Mouse (Mus musculus) limb, embryonic 11.5 days (tissue): ENCODE results near the gene Gm9732. TPM values are rescaled to one million over a fixed set of nuclear protein-coding genes. Genes with fewer than 3 reads are reported as not detected.
"Not testable (repeated sequence)": the region's sequence is repeated elsewhere in the genome, so short reads cannot be mapped to it uniquely, and the experiment has no call there.

Source experiments
- ATAC-seq: fragments of 200-750 bp; cut with Nextera tagmentation; 2 replicates; pipeline ENCODE4 v1.8.0; 2017; ENCODE audit warnings: low read depth; ENCODE audit not compliant: insufficient number of reproducible peaks, low FRiP score, low TSS enrichment
- DNase-seq: peaks from one replicate; pipeline ENCODE4 v3.0.0-alpha.2; 2015; ENCODE audit warnings: low spot score
- H3K27ac ChIP-seq: fragments of 300-500 bp; sonication (generic); replicated peaks from 2 replicates; pipeline ENCODE4 v1.5.1; 2014; ENCODE audit warnings: low read depth, mild to moderate bottlenecking, low read length
- H3K27me3 ChIP-seq: fragments of 300-500 bp; sonication (generic); 2 replicates; pipeline ENCODE4 v1.6.1; 2014; ENCODE audit warnings: mild to moderate bottlenecking, low read length, mixed read lengths; ENCODE audit not compliant: control insufficient read depth, insufficient read depth
- H3K36me3 ChIP-seq: fragments of 300-500 bp; sonication (generic); 2 replicates; pipeline ENCODE4 v1.6.1; 2014; ENCODE audit warnings: mild to moderate bottlenecking, low read length, moderate library complexity, mixed read lengths; ENCODE audit not compliant: control insufficient read depth, insufficient read depth
- H3K4me1 ChIP-seq: fragments of 300-500 bp; sonication (generic); 2 replicates; pipeline ENCODE4 v1.6.1; 2014; ENCODE audit warnings: low read length, mixed read lengths; ENCODE audit not compliant: control insufficient read depth, insufficient read depth
- H3K4me2 ChIP-seq: fragments of 300-500 bp; sonication (generic); 2 replicates; pipeline ENCODE4 v1.6.1; 2014; ENCODE audit warnings: low read depth, mild to moderate bottlenecking, moderate library complexity; ENCODE audit not compliant: severe bottlenecking
- H3K4me3 ChIP-seq: fragments of 300-500 bp; sonication (generic); 2 replicates; pipeline ENCODE4 v1.5.1; 2014; ENCODE audit warnings: low read depth, low read length
- H3K9ac ChIP-seq: fragments of 300-500 bp; sonication (generic); 2 replicates; pipeline ENCODE4 v1.6.1; 2014; ENCODE audit warnings: mild to moderate bottlenecking, low read length
- H3K9me3 ChIP-seq: fragments of 300-500 bp; sonication (generic); 2 replicates; pipeline ENCODE4 v1.6.1; 2016; ENCODE audit warnings: low read length; ENCODE audit not compliant: control insufficient read depth
- WGBS: fragments of 180-500 bp; shearing (Covaris S2); extraction: QIAGEN DNeasy Blood & Tissue Kit; methylation state at CpG from one replicate; pipeline ENCODE4 v1.1.7; 2014; 5-methylcytosine and 5-hydroxymethylcytosine counted together
- polyA plus RNA-seq: library from polyadenylated mRNA; unstranded; fragments of >200 nt; fragmentation: Nextera tagmentation; extraction: Ambion mirVana; gene quantifications from 2 replicates; pipeline ENCODE4 v1.2.1, GENCODE M21; 2014

The Gm9732 gene
- polyA plus RNA-seq, result not detected in 2 replicates

- H3K9ac ChIP-seq, DNase-seq, H3K9me3 ChIP-seq, H3K27me3 ChIP-seq, H3K36me3 ChIP-seq, ATAC-seq, H3K4me1 ChIP-seq, H3K27ac ChIP-seq, H3K4me3 ChIP-seq, H3K4me2 ChIP-seq: not testable (repeated sequence)
- 88% methylated on average over 8 of the region's 8 CpGs for WGBS
Measured at GRCm38 (mm10) chr14:43274986-43275511, at the start of gene Gm9732. Gene Gm9732, plus strand, starts transcription at chr14:43275036.

- H3K4me1 ChIP-seq, H3K9me3 ChIP-seq, H3K4me2 ChIP-seq, H3K27ac ChIP-seq, ATAC-seq, H3K4me3 ChIP-seq, H3K36me3 ChIP-seq, H3K27me3 ChIP-seq, H3K9ac ChIP-seq, DNase-seq: not testable (repeated sequence)
- 88% methylated on average over 2 of the region's 4 CpGs for WGBS
Measured at GRCm38 (mm10) chr14:43235204-43235603, 39.6 kb upstream of the Gm9732 start, which contains the start of gene Gm8122. Gene Gm8122, minus strand, starts transcription at chr14:43235304.

GRCm38 (mm10) chr14:43237769-43238168 lies 37.1 kb upstream of the Gm9732 start:
- H3K27ac ChIP-seq, DNase-seq, H3K4me2 ChIP-seq, ATAC-seq, H3K9ac ChIP-seq, H3K4me3 ChIP-seq, H3K36me3 ChIP-seq, H3K4me1 ChIP-seq, H3K27me3 ChIP-seq, H3K9me3 ChIP-seq: not testable (repeated sequence)

- not testable (repeated sequence) for H3K9ac ChIP-seq, H3K36me3 ChIP-seq, DNase-seq, H3K4me1 ChIP-seq, H3K4me2 ChIP-seq, H3K27ac ChIP-seq, ATAC-seq, H3K9me3 ChIP-seq, H3K27me3 ChIP-seq, H3K4me3 ChIP-seq
- WGBS, result 14% methylated on average over 10 of the region's 12 CpGs
Measured at GRCm38 (mm10) chr14:43249611-43250170, 25.1 kb upstream of the Gm9732 start.

- H3K4me3 ChIP-seq, H3K36me3 ChIP-seq, H3K27ac ChIP-seq, H3K9me3 ChIP-seq, H3K4me1 ChIP-seq, H3K4me2 ChIP-seq, DNase-seq, H3K9ac ChIP-seq, ATAC-seq, H3K27me3 ChIP-seq: not testable (repeated sequence)
- WGBS, result 25% methylated on average over 5 of the region's 6 CpGs
Measured at GRCm38 (mm10) chr14:43250549-43251253, 24.1 kb upstream of the Gm9732 start.

GRCm38 (mm10) chr14:43256511-43256910 lies 18.3 kb upstream of the Gm9732 start:
- not testable (repeated sequence) for H3K27me3 ChIP-seq, DNase-seq, H3K4me2 ChIP-seq, ATAC-seq, H3K36me3 ChIP-seq, H3K4me1 ChIP-seq, H3K4me3 ChIP-seq, H3K27ac ChIP-seq, H3K9ac ChIP-seq, H3K9me3 ChIP-seq
- WGBS, result 82% methylated on average over 1 of the region's 1 CpGs

GRCm38 (mm10) chr14:43258349-43258748 lies 16.5 kb upstream of the Gm9732 start, which contains the start of gene Gm8126:
Gene Gm8126, plus strand, starts transcription at chr14:43258649.
- H3K4me1 ChIP-seq, DNase-seq, H3K36me3 ChIP-seq, ATAC-seq, H3K4me3 ChIP-seq, H3K9ac ChIP-seq, H3K4me2 ChIP-seq, H3K9me3 ChIP-seq, H3K27me3 ChIP-seq, H3K27ac ChIP-seq: not testable (repeated sequence)
- WGBS, result 92% methylated on average over 2 of the region's 4 CpGs

- not testable (repeated sequence) for H3K4me1 ChIP-seq, H3K9me3 ChIP-seq, DNase-seq, H3K9ac ChIP-seq, H3K36me3 ChIP-seq, ATAC-seq, H3K27me3 ChIP-seq, H3K27ac ChIP-seq, H3K4me3 ChIP-seq, H3K4me2 ChIP-seq
- WGBS, result 85% methylated on average over 3 of the region's 3 CpGs
Measured at GRCm38 (mm10) chr14:43263421-43263820, 11.4 kb upstream of the Gm9732 start.
